Mouse (Mus musculus): ENCODE results near the gene Sec14l3. TPM values are rescaled to one million over a fixed set of nuclear protein-coding genes. Genes with fewer than 3 reads are reported as not detected.

The Sec14l3 gene
- polyA plus RNA-seq, 1 experiment, result not detected

- H3K36me3 ChIP-seq (ENCODE audit: control insufficient read depth, insufficient read depth, low read length), result peaks cover 16% of the 10 kb centered on the region
- H3K27me3 ChIP-seq (ENCODE audit: control insufficient read depth, insufficient read depth, low read length), result no peaks in the 10 kb centered on the region
- H3K27ac ChIP-seq (ENCODE audit: insufficient read depth, low read depth, low read length), result peak within 1 kb of the TSS; percentile 97
- H3K4me3 ChIP-seq (ENCODE audit: low read depth, low read length), result peak within 1 kb of the TSS; percentile 92
- peaks cover 20% of the 10 kb centered on the region for H3K4me1 ChIP-seq (ENCODE audit: control insufficient read depth, insufficient read depth, insufficient read length, low read length)
- WGBS, result 2% methylated on average over 34 of the region's 34 CpGs
- no peak for TF ChIP-seq CTCF (IDR thresholded peaks at IDR 0.05; ENCODE audit: extremely low read depth, insufficient read length, insufficient replicate concordance, low read depth, low read length)
- no peak for TF ChIP-seq POLR2A (IDR thresholded peaks at IDR 0.05; ENCODE audit: low read depth, low read length)
Observed at GRCm38 (mm10) chr11:4095171-4096053, 30.8 kb downstream of the Sec14l3 start, which contains the start of gene Mtfp1. Mtfp1 (minus strand) TSS chr11:4095445.

- Histone ChIP-seq H3K4me1 (ENCODE audit: control insufficient read depth, insufficient read depth, insufficient read length, low read length) (peaks cover 20% of the 10 kb centered on the region), H3K27me3 (ENCODE audit: control insufficient read depth, insufficient read depth, low read length) (no peaks in the 10 kb centered on the region), H3K27ac (ENCODE audit: insufficient read depth, low read depth, low read length) (peak overlapping the region; percentile 75), H3K36me3 (ENCODE audit: control insufficient read depth, insufficient read depth, low read length) (peaks cover 9% of the 10 kb centered on the region), H3K4me3 (ENCODE audit: low read depth, low read length) (peak overlapping the region; percentile 62)
- no peak for TF ChIP-seq CTCF (IDR thresholded peaks at IDR 0.05; ENCODE audit: extremely low read depth, insufficient read length, insufficient replicate concordance, low read depth, low read length)
- TF ChIP-seq POLR2A (IDR thresholded peaks at IDR 0.05; ENCODE audit: low read depth, low read length), result peak; percentile 51; the same call in 1 of the 2 replicates
- under 1% methylated on average over 45 of the region's 45 CpGs for WGBS
Observed at GRCm38 (mm10) chr11:4096054-4096984, 31.7 kb downstream of the Sec14l3 start.

GRCm38 (mm10) chr11:4097091-4097621 lies 32.5 kb downstream of the Sec14l3 start:
- peak overlapping the region; percentile 75 for H3K27ac ChIP-seq (ENCODE audit: insufficient read depth, low read depth, low read length)
- peaks cover 2% of the 10 kb centered on the region; the same call in 1 of the 2 replicates for H3K36me3 ChIP-seq (ENCODE audit: control insufficient read depth, insufficient read depth, low read length)
- peaks cover 20% of the 10 kb centered on the region for H3K4me1 ChIP-seq (ENCODE audit: control insufficient read depth, insufficient read depth, insufficient read length, low read length)
- no peak for TF ChIP-seq POLR2A (IDR thresholded peaks at IDR 0.05; ENCODE audit: low read depth, low read length)
- no peak for TF ChIP-seq CTCF (IDR thresholded peaks at IDR 0.05; ENCODE audit: extremely low read depth, insufficient read length, insufficient replicate concordance, low read depth, low read length)
- H3K4me3 ChIP-seq (ENCODE audit: low read depth, low read length), result peak overlapping the region; percentile 62
- WGBS, result 24% methylated on average over 10 of the region's 10 CpGs
- no peaks in the 10 kb centered on the region for H3K27me3 ChIP-seq (ENCODE audit: control insufficient read depth, insufficient read depth, low read length)

GRCm38 (mm10) chr11:4098120-4098519 lies 33.5 kb downstream of the Sec14l3 start:
- Histone ChIP-seq H3K4me3 (ENCODE audit: low read depth, low read length) (no peak overlapping the region), H3K4me1 (ENCODE audit: control insufficient read depth, insufficient read depth, insufficient read length, low read length) (peaks cover 19% of the 10 kb centered on the region), H3K27ac (ENCODE audit: insufficient read depth, low read depth, low read length) (no peak overlapping the region), H3K27me3 (ENCODE audit: control insufficient read depth, insufficient read depth, low read length) (no peaks in the 10 kb centered on the region), H3K36me3 (ENCODE audit: control insufficient read depth, insufficient read depth, low read length) (peaks cover 4% of the 10 kb centered on the region)
- TF ChIP-seq POLR2A (IDR thresholded peaks at IDR 0.05; ENCODE audit: low read depth, low read length), result no peak
- no peak for TF ChIP-seq CTCF (IDR thresholded peaks at IDR 0.05; ENCODE audit: extremely low read depth, insufficient read length, insufficient replicate concordance, low read depth, low read length)
- WGBS, result 73% methylated on average over 8 of the region's 8 CpGs

GRCm38 (mm10) chr11:4098816-4099215 lies 34.2 kb downstream of the Sec14l3 start:
- no peak overlapping the region for H3K27ac ChIP-seq (ENCODE audit: insufficient read depth, low read depth, low read length)
- TF ChIP-seq POLR2A (IDR thresholded peaks at IDR 0.05; ENCODE audit: low read depth, low read length), result no peak
- TF ChIP-seq CTCF (IDR thresholded peaks at IDR 0.05; ENCODE audit: extremely low read depth, insufficient read length, insufficient replicate concordance, low read depth, low read length), result no peak
- peaks cover 15% of the 10 kb centered on the region for H3K4me1 ChIP-seq (ENCODE audit: control insufficient read depth, insufficient read depth, insufficient read length, low read length)
- H3K27me3 ChIP-seq (ENCODE audit: control insufficient read depth, insufficient read depth, low read length), result no peaks in the 10 kb centered on the region
- peaks cover 11% of the 10 kb centered on the region for H3K36me3 ChIP-seq (ENCODE audit: control insufficient read depth, insufficient read depth, low read length)
- 74% methylated on average over 7 of the region's 7 CpGs for WGBS
- H3K4me3 ChIP-seq (ENCODE audit: low read depth, low read length), result no peak overlapping the region

GRCm38 (mm10) chr11:4099447-4099846 lies 34.8 kb downstream of the Sec14l3 start:
- H3K4me3 ChIP-seq (ENCODE audit: low read depth, low read length), result no peak overlapping the region
- peaks cover 11% of the 10 kb centered on the region for H3K4me1 ChIP-seq (ENCODE audit: control insufficient read depth, insufficient read depth, insufficient read length, low read length)
- 92% methylated on average over 3 of the region's 3 CpGs for WGBS
- H3K27ac ChIP-seq (ENCODE audit: insufficient read depth, low read depth, low read length), result no peak overlapping the region
- peaks cover 11% of the 10 kb centered on the region for H3K36me3 ChIP-seq (ENCODE audit: control insufficient read depth, insufficient read depth, low read length)
- TF ChIP-seq CTCF (IDR thresholded peaks at IDR 0.05; ENCODE audit: extremely low read depth, insufficient read length, insufficient replicate concordance, low read depth, low read length) (no peak), POLR2A (IDR thresholded peaks at IDR 0.05; ENCODE audit: low read depth, low read length) (no peak)
- no peaks in the 10 kb centered on the region for H3K27me3 ChIP-seq (ENCODE audit: control insufficient read depth, insufficient read depth, low read length)

Measured in small intestine, adult 2 months (tissue).